Mouse (Mus musculus): ENCODE data around the gene Ehd2.
"Not testable (repeated sequence)": the region's sequence is repeated elsewhere in the genome, so short reads cannot be mapped to it uniquely, and the experiment has no call there.

Ehd2 gene

GRCm38 (mm10) chr7:15945721-15946536 is 21.4 kb downstream of the Ehd2 start, which contains the start of gene Nop53:
Gene Nop53, minus strand, starts transcription at chr7:15946074.
- peak; percentile 98 for DNase-seq (ENCODE audit: low read depth)

- no peak for DNase-seq (ENCODE audit: low read depth)
Observed at GRCm38 (mm10) chr7:15945211-15945610, 22.2 kb downstream of the Ehd2 start.

DNA sequence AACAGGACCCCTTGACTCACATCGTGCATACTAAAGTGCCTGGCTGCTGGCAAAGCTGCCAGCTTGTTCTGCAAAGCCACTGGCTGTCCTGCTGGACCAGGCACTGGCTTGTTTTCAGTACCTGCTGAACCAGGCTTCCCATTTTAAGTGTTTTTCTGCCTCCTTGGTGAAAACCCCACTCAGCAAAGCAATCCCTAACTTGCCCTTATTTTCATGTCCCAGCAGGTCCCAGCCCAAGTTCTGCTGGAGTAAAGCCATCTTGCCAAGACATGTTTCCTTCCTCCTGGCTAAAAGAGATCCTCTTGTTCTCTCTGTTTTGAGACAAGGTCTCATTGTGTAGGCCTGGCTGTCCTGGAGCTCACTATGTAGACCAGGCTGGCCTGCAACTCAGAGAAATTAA is 23.1 kb downstream of the Ehd2 start:
- DNase-seq (ENCODE audit: low read depth), result no peak

DNA sequence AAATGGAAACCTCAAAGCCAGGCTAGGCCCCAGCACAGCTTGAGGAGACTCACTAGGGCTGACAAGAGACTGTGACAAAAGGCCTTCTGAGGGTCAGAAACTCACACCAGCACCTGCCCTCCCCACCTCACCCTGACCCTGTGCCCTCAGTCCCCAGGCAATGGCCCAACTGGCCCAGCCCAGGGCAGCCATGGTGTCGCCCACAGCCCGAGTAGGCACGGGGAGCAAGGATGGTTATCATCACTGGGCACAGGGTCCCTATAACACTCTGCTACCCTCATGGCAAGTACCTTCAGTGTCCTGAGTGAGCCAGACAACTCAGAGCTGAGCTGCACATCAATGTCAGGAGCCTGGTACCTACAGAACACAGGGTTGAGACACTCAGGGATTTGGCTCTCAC is 28.7 kb downstream of the Ehd2 start:
- no peak for DNase-seq (ENCODE audit: low read depth)

- no peak for DNase-seq (ENCODE audit: low read depth)
Observed at GRCm38 (mm10) chr7:15937491-15937890, 29.9 kb downstream of the Ehd2 start.

DNA sequence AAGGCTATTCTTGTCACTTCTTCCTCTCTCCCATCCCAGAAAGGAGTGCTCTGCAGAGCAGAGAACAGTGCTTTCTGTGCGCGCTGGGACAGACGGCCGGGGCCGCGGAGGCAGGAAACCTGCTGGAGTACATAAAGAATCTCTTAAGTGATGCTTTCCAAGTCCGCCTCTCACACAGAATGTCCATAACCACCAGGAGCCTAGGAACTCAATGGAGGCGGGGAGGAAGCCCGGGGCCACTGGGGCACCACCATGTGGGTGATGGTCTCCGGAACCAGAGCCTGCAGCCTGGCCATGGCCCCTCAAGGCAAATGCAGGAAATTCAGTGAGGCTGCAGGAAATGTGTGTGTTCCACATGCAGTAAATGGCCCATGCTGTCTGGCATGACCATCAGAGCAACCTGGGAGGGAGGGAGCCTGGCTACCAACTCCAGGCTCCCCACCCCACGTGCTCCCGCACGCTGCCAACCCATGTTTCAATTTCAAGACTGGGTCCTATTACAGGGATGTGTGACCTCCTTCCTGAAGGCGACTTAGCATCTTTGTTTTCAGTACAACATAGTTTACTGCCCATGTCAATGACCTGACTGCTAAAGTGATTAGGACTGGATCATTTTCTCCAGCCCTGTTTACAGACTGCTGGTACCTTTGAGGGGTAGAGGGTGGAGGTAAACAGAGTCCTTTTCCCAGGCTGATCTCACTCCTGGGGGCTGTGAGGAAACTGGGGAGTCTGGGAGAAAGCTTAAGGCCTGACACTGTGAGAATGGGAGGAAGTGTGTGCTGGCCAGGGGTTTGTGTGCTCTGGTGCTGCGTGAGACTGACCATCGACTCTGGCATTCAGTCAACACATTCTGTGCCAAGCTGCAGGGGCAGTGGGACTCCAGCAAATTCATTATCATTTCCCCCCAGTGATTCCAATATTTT is 33.7 kb downstream of the Ehd2 start:
- DNase-seq (ENCODE audit: low read depth), result no peak

- DNase-seq (ENCODE audit: low read depth), result no peak
Observed at GRCm38 (mm10) chr7:15931635-15932034, 35.7 kb downstream of the Ehd2 start.

- no peak for DNase-seq (ENCODE audit: low read depth)
Observed at GRCm38 (mm10) chr7:15930543-15930942, 36.8 kb downstream of the Ehd2 start.

DNA sequence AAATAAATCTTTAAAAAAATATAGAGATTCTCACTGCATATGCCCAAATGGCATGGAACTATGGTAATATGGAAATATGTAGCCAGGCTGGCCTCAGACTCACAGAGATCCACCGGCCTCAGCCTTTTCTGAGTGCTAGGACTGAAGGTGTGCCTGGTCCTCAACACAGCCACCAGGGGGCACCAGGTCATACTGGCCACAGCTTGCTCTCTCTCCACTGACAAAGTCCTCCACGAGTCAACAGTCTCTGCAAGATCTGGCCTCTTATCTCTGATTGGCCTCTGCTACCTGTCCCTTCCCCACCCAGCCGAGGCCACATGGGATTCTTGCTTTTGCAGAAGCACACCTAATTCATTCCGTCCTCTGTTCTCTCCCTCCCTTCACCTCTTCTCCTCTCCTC is 37.5 kb downstream of the Ehd2 start:
- DNase-seq (ENCODE audit: low read depth), result peak; percentile 77

DNA sequence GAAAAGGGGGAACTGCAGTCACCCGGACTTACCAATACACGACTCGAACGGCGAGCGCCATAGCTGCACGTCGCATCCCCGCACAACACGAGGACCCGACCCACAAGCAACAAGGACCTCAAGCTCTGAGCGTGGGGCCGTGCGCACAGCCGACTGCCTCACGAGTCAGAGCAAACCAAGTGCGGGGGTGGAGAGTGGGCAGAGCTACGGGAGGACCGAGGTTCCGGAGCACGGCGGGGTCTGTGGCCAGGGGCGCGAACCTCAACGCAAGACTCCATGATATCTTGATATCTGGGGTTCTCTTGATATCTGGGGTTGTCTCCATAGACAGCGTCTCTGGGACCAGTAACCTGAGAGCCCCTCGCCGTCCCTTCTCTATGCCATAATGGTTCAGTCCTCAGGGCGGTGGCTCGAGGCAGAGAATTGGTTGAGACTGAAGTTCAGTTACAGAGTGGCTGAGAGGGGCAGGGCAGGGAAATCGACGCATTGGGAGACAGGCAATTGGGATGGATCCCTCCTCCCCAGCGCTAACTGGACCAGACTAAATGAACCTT is 45.1 kb downstream of the Ehd2 start, which contains the start of gene Selenow:
Gene Selenow (minus strand): TSS at position 183 of the 554 bp plus-strand sequence.
- DNase-seq (ENCODE audit: low read depth), result peak; percentile 97

DNA sequence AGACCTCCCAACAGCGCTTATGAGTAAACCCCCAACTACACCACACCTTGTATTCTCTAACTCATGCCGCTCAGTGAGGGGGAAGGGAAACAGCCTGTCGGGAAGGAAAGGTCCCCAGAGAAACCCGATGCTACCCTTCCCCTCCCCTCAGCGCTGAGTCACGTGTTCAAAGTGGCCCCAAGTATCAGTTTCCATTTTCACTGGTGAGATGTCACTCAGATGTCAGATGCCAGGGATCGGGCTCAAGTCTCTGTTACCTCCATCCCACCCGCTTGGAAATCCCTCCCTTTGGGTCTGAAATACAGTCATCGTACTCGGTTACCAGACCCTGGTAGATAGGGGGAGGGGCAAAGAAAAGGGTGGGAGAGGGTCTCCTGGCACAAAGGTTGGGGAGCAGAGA is 45.6 kb downstream of the Ehd2 start:
- DNase-seq (ENCODE audit: low read depth), result peak; percentile 74

- no peak for DNase-seq (ENCODE audit: low read depth)
Observed at GRCm38 (mm10) chr7:15920645-15921190, 46.6 kb downstream of the Ehd2 start.

DNA sequence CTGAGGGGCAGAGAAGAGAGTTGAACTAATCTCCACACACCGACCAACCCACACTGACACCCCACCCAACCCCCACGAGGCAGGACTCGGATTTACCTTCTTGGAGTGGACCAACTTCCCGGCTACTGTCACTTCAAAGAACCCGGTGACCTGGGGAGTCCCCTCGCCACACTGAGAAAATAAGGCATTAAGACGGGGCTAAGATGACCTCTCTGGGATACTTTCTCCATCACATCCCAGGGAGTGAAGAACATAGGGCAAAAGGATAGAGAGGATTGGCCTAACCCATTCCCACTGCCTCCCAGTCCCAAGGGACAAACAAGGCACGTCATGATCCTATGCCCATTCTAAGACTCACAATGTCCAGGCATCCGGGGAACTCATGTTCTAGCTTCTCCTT is 47.4 kb downstream of the Ehd2 start:
- no peak for DNase-seq (ENCODE audit: low read depth)

DNA sequence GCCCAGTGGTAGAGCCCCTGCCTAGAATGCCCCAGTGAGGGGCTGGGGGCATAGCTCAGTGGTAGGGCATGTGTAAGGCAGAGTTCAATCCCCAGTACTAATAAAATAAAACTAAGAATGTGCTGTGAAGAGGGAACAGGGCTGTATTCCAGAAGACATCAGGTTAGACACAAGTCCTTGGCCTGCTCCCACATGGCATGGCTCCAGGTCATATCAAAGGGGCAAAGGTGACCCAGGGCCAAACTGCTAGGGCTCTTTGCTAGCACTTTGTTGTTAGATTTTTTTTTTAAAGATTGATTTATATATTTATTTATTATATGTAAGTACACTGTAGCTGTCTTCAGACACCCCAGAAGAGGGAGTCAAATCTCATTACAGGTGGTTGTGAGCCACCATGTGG is 49.0 kb downstream of the Ehd2 start:
- no peak for DNase-seq (ENCODE audit: low read depth)

GRCm38 (mm10) chr7:15916996-15917395 is 50.4 kb downstream of the Ehd2 start:
- no peak for DNase-seq (ENCODE audit: low read depth)

DNA sequence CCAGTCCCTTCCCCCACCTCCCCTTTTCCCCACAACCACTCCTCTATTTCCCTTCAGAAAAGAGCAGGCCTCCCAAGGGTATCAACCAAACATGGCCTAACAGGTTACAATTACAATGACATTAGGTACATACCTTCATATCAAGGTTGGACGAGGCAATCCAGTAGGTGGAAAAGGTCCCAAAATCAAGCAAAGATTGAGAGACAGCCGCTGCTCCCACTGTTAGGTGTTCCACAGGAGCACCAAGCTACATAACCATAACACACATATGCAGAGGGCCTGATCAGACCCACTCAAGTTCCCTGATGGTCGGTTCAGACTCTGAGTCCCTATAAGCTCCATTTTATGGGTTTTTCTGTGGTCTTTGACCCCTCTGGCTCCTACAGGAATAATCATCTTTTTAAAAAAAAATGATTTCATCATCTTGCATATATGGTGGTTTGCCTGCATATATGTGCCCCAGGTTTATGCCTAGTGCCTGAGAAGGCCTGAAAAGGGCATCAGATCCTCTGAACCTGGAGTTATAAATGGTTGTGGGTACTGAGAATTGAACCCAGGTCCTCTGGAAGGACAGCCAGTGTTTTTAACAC is 51.1 kb downstream of the Ehd2 start:
- no peak for DNase-seq (ENCODE audit: low read depth)

DNA sequence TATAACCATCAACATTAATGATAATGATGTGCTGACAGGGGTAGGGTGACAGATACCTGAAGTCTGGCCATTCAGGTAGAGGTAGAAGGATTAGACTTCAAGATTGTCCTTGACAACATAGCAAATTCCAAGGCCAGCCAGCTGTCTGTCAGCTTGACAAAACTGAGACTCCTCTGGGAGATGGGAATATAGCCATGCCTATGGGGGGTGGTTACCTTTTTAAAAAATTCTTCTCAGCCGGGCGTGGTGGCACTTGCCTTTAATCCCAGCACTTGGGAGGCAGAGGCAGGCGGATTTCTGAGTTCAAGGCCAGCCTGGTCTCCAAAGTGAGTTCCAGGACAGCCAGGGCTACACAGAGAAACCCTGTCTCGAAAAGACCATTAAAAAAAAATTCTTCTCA is 51.7 kb downstream of the Ehd2 start:
- DNase-seq (ENCODE audit: low read depth), result not testable (repeated sequence)

- no peak for DNase-seq (ENCODE audit: low read depth)
Observed at GRCm38 (mm10) chr7:15914751-15915150, 52.6 kb downstream of the Ehd2 start.

DNA sequence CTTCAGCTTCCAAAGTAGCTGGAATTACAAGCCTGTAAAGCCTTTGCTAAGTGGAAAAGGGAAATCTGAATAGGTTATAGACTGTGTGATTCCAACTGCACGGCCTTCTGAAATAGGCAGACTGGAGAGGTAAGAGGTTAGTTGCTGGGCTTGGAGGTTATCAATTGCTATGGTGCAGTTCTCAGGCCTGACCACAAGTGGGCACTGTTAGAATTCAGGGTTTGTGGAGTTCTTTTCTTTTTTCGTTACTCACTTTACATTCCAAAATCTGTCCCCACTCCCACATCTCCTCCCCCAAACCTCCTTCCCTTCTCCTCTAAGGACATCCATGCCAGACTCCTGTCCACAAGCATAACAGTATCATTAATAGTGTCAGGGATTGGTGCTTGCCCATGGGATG is 53.1 kb downstream of the Ehd2 start:
- peak; percentile 80 for DNase-seq (ENCODE audit: low read depth)

DNA sequence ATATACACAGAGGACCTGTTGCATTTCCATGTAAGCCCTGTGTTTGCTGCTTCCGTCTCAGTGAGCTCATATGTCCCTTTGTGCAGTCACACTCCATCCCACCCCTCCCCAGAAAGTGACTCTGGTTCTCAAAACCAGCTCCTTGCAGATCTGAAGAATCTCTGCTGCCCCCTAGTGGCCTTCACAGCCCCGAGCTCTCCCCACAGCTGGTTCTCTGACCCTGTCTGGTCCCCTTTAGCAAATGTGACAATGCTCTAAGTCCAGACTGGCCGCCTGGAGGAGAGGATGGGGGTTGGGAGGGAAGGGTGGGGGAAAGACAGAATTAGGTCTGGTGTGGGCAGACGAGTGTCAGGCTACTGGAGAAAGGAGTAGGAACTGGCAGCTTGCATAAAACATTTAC is 55.2 kb downstream of the Ehd2 start:
- peak; percentile 86 for DNase-seq (ENCODE audit: low read depth)

DNA sequence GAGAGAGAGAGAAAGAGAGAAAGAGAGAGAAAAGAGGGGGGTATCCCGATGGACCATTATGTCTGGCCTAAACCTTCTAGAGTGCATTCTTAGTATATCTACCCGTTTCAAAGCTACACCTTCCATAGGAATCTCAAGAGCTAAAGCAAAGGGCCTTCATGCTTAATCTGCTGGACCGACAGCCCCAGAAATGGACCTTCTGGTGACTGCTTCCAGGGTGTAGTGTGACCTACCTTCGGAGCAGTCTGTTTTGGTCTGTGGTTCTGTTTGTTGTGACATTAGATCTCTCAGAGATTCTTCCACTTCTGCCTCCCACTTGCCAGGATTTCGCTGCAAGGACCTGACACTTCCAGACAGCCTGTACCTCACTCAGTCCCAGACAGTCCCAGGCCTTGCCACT is 56.8 kb downstream of the Ehd2 start:
- no peak for DNase-seq (ENCODE audit: low read depth)

Data from naive thymus-derived CD4-positive, alpha-beta T cell, adult 2 months (primary cell).